8 mouse cellular contexts compared by ENCODE assay signal in the genomic region with DNA sequence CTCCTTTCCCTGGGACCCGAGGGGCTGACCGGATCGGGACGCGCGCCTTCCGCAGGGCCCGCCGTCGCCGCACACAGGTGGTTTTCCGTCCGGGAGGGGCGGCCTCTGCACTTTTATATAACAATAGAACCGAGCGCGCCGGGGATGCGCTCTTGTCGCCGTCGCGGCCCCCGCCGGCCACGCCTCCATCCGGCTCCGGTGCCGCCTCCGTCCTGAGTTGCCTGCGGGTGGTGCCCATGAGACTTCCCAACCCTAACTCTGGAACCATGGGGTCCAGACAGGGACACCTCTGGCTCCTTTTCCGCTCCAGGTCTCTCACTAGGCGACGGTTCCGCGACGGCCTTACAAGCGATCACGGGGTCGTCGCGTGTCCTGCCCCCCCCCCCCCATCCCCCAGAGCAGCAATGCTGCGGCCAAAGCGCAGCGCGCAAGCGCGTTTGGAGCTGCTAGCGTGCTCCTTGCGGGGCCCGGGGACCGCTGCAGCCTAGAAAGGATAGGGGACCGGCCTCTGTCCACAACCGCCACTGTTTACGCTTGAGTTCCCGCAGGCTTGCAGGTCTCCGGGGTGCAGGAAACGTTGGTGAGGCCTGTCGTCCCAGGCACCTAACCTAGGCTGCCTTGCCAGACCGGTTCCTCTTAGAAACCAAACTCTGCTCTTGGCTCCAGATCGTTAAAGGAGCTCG. TPM values are rescaled to one million over a fixed set of nuclear protein-coding genes. Genes with fewer than 3 reads are reported as not detected.
A peak's percentile ranks its signal among the peaks of the same experiment; 100 is the strongest.
DNase-seq lines count a peak whose midpoint lies in the region; ATAC-seq lines count a peak whose summit lies in the region.

No protein-coding gene starts in this region.

- peak; percentile 53 for ATAC-seq in activated CD4-positive, CD25-positive, alpha-beta regulatory T cell, adult 4 months
- ATAC-seq in inflammation-experienced regulatory T-cells, adult 6 months: peak; percentile 55
- peak; percentile 44 for ATAC-seq in megakaryocyte-erythroid progenitor cell, adult 5-6 weeks (replicated peaks; ENCODE audit: low FRiP score, low TSS enrichment, poor library complexity, severe bottlenecking)

- DNase-seq in cerebellum, postnatal 4 days (ENCODE audit: low spot score in 2 of 2): peak; percentile 52 to 75
- peak; percentile 81 for DNase-seq in gastrocnemius, postnatal 10 days
- DNase-seq in left cerebral cortex, postnatal 25 days (ENCODE audit: low spot score in 2 of 2): peak; percentile 86
- DNase-seq in right cerebral cortex, postnatal 25 days: peak; percentile 82
- DNase-seq in urinary bladder, postnatal 4 days (ENCODE audit: low spot score in 2 of 2): peak; percentile 78 to 81

- intact Hi-C loops in left cerebral cortex, postnatal 25 days (cut with DNase I): loop anchor here (1.0 to 5.0 kb wide), 7 partner anchors 19 to 356 kb away; no protein-coding TSS in a partner anchor

RNA-seq across cellular contexts. Expression of a gene that starts 1.3 kb away (rescaled TPM):
- polyA plus RNA-seq in activated CD4-positive, CD25-positive, alpha-beta regulatory T cell, adult 4 months (2017; shearing (Covaris generic)): 10 to 100 TPM; 26.0 to 35.2 TPM
- 10 to 100 TPM; 30.9 to 39.0 TPM for total RNA-seq in gastrocnemius, postnatal 10 days (2021)
- polyA plus RNA-seq in inflammation-experienced regulatory T-cells, adult 6 months (2017; shearing (Covaris generic)): 10 to 100 TPM; 32.8 to 52.8 (median 41.2) TPM
- 100 to 1,000 TPM; 108 to 109 TPM for total RNA-seq in left cerebral cortex, postnatal 25 days (2021)
- total RNA-seq in megakaryocyte-erythroid progenitor cell, adult 5-6 weeks (2014; fragmentation: Nextera tagmentation): 5.4 and 14.8 TPM in 2 replicates
- 20.6 and 20.9 TPM in 2 replicates for total RNA-seq in megakaryocyte-erythroid progenitor cell, adult 5-6 weeks (2017)

Comparison
In these comparisons a context has a peak if more than half of its experiments do, and no peak if none do; other contexts are left out.
1. Peak in every context shown above with its lines: DNase-seq and ATAC-seq.